Mouse (Mus musculus) v-Abl transformed pro-B cells (cell line): Measurements from ENCODE around the gene Aspg.

Source experiments
- in situ Hi-C, 2 experiments: fragments of 400-800 bp; cut with MboI; formaldehyde crosslinking; loops; one replicate each; pipeline ENCODE4 v1.15.1; 2025; ENCODE audit not compliant: unreplicated experiment in 2 of 2

Aspg gene

DNA sequence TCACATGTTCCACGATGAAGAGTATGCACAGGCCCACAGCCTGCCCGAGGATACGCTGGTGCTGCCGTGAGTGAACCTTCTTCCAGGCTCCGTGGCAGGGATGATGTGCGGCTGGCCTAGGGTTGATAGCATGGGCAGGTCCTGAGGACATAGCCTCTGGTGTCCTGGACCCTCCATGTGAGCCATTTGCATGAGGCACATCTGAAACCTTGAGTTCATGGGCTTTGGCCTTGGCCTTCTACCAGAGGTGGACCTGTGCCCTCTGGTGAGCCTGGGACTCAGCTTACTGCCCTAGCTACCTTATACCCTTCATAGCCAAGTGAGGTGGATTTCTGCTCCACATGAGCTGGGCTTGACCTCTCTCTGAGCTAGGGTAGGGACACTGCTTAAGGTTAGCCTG, 5.8 kb downstream of the Aspg start:
- in situ Hi-C loops, result loop anchor here (10.0 to 25.0 kb wide), 4 partner anchors 363 to 600 kb away; partner anchors contain the start of gene Cep170b (in 1 of the 2)

DNA sequence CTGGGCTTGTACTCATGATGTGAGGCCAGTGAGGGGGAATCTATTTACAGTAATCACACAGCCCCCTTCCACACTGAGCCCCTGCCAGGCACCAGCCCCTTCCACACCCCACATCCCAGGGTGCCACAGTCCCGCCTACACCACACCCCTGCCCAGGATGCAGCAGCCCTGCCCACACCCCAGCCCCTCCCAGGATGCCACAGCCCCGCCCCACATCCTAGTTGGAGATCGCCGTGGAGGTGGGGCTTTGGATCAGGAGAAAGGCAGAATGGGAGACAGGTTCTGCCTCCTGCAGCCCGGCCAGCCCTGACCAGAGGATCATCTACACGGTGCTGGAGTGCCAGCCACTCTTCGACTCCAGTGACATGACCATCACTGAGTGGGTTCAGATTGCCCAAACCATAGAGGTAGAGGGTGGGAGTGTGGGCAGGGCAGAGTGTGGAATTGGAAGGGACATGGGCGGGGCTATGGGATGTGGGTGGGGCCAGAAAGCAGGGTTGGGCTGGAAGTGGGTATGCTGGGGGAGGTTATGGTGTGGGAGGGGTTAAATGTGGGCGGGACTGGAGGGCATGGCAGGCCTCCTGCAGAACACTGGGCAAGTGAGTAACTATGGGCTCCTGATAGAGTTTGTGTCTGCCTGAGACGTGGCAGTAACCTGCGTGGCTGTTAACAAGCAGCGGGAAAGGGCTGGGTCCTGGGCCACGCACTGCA, 6.4 kb downstream of the Aspg start:
- in situ Hi-C loops, result loop anchor here (10.0 to 25.0 kb wide), 4 partner anchors 362 to 599 kb away; partner anchors contain the start of gene Cep170b (in 1 of the 2)

DNA sequence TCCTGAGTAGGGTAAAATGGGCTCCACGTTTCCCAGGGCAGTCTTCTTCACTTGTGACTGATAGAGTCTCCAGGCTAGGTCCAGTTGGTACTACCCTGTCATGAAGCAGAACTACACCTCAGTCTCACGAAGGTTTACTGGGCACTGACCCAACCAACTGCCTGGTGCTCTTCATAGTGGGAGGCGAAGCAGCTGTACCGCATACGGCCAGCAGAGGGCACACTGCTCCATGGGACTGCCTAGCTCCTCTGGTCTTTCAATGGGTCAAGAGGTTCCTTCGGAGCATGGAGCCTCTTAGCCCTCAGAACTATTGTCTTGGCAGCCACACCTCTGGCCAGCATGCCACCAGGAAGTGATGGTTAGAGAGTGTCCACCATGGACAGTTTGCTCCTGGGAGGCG, 7.2 kb downstream of the Aspg start:
- in situ Hi-C loops, result loop anchor here (10.0 to 25.0 kb wide), 4 partner anchors 361 to 599 kb away; partner anchors contain the start of gene Cep170b (in 1 of the 2)

DNA sequence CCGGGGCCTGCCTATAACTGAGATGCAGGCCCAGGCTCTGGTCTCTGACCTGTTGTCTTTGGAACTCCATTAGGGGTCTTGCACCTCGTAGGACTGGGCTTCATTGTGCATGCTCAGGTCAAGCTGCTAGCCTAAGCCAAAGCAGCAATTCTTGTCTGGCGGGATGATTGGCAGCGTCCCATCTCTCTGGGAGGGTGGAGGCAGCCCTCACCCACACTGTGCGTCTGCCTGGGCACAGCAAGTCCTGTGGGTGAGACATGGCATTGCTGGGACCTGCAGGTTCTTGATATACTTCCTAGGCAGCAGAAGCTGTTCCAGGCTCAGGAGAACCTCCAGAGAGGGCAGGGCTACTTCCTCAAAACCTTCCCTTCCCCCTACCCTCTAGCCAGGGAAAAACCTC, 10.5 kb downstream of the Aspg start:
- in situ Hi-C loops, result loop anchor here (5.0 to 25.0 kb wide), 5 partner anchors 358 to 595 kb away; partner anchors contain the start of gene Cep170b (in 1 of the 2)

DNA sequence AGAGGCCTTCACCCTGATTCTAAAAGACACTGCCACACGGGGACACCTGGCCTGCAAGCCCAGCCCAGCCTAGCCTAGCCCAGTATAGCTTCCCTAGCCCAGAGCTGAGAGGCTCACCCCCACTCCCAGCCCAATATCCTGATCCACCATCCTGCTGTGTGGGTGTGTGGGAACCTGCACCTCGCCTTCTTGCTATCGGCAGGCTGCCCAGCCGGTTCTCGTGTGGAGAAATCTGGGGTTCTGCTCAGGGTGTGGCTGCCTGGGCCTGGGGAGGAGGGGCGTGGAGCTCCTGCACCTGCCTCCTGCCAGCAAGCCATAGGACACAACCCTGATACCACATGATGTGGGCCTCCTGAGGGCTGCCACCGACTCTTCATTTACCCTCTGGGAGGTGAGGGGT, 11.2 kb downstream of the Aspg start:
- in situ Hi-C loops, result loop anchor here (5.0 to 25.0 kb wide), 5 partner anchors 357 to 595 kb away; partner anchors contain the start of gene Cep170b (in 1 of the 2)

DNA sequence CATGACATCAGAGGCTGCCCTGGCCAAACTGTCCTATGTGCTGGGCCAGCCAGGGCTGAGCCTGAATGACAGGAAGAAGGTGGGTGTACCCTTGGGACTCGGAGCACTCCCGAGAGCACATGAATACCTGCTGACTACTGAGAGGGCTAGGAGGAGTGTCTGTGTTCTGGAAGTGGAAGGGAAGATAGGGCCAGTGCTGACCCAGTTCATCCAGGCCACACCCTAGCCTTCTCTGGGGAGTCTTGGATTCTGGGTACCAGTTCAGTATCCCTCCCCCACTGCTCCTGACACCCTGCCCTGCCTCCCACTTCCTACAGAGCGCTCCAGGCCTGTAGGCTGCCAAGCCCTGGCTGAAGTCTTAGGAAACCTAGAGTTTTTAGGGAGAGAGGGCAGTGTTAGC, 14.7 kb downstream of the Aspg start:
- in situ Hi-C loops, result loop anchor here in 1 of 2 experiments (25.0 kb wide), 1 partner anchor 591 kb away; the partner anchor contains the start of gene Cep170b

DNA sequence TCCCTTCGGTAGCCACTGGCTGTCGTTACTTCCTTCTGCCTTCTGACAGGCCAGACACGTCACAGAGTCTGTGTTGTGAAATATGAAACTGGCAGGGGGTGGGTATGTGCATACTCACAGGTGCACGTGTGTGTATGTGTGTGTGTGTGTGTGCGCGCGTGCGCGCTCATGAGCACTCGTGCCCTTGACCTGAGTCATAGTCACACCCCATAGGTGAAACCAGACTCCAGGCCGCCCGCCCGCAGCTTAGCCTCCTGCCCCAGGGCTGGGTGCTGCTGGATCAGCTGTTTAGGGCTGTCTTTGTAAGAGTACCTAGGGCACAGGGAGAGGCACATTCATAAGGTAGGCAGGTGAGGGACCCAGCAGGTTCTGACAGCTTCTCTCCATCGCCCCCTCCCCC, 19.4 kb downstream of the Aspg start:
- in situ Hi-C loops, result no loop called here

DNA sequence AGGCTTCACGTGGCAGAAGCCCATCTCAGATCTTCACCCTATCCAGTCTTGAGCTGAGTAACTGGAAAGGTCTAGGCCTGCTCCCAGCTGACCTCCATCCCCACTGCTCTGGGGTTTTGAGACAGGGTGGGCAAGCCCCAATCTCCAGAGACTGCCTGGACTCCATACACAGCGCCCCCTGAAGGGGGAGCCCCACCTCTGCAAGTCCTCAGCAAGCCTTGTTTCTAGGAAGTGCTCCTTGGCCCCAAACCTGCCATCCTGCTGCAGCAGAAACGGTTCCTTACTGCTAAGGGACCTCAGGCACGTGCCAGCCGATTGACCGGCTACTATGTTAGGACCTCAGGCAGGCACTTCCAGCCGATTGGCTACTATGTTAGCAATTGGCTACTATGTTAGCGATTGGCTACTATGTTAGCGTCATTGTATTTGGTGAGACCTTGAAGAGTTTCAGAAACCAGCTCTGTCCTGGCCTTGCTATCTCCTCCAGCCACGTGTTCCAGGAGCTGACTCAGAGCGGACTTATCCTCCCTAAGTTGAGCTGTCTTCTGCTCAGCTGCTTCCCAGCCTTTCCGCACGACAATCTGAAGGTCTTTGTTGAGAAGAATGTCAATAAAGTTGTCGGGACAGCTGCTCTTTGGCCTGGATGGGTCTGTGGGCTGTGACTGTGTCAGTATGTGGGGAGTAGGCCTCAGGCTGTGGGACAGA, 20.6 kb downstream of the Aspg start:
- in situ Hi-C loops, result no loop called here

DNA sequence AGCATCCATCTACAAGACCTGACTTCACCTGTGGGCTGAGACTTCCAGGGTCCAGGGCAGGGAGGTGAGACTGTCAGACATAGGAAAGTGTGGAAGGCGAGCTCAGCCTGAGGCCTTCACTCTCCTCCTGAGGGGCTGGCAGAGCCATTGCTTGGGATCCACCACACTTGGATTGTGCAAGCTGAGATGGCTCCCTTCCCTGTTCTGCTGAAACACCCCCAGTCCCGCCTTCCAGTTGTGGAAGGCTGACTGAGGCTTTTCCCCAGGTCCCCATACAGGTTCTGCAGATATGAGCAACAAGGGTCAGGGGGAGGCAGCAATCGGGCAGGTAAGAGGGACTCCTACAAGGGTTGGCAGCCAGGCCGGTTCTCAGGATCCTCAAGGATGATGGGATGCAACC, 22.0 kb downstream of the Aspg start:
- in situ Hi-C loops, result no loop called here

DNA sequence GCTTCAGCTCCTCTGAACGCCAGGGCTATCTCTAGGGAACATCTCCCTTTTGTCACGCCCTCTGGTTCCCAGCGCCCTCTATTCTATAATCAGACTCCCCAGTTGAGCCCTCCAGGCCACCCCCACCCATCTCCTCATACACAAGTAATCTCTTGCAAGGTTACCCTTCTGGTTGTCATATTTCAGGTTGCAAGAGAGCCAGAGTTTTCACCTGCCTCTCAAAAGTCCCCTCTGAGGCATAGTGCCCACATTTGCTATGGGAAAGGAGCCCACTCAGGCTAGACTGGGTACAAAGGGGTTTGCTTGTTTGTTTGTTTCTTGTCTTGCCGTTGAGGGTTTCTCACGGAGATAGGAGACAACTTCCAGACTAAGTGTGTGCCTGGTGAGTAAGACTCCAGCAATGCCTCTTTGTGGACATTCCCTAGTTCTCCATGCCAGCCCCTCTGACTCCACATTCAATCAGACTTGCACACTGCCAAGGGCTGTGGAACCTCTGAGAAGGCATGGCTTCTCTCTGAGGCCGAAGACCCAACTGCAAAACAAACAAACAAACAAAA, 22.9 kb downstream of the Aspg start:
- in situ Hi-C loops, result no loop called here

DNA sequence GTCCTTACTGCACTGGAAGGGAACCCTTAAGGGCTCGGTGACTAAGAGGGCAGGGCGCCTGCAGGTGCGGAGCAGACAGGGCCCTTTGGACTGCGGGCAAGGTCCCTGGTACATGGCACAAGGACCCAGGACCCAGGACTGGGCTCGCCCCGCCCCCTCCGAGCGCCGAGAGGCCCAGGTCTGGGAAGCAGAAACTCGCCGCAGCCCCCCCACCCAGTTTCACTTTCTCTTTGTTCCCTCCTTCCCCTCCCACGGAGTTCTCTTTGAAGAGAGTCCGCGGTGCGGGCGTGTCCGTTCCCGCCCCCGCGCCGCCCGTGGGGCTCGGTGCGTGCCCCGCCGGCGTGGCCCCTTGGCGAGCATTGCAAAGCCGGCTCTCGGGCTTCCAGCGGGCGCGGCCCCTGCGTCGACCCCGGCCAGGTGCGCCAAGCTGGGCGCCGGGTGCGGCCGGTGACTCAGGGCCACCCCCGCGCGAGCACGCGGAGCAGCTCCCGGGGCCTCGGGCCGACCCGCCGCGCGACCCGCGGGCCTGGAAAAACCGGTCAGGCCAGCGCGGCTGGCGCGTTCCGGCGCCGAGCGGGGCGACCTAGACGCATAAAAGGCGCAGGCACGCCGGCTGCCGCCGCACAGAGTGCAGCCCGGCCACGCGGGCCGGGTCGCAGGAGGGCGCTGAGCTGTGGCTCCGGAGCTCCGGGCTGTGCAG, 23.8 kb downstream of the Aspg start:
- in situ Hi-C loops, result no loop called here

DNA sequence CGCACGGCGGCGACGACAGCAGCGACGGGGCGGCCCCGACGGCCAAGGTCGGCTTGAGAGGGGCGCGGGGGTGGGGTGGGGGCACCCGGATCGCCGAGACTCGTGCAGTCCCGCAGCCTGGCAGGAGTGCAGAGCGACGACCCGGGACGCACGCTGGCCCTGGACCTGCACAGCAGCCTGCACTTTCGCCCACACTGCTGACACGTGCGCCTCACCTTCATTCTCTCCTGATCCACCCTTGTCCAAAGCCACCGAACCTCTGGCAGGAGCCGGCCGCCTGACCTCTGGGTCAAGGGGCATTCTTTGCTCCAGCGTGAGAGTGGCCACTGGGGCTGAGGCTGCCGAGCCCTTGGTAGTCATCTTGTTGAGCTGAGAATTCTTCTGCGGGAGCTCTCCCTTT, 24.5 kb downstream of the Aspg start:
- in situ Hi-C loops, result no loop called here

DNA sequence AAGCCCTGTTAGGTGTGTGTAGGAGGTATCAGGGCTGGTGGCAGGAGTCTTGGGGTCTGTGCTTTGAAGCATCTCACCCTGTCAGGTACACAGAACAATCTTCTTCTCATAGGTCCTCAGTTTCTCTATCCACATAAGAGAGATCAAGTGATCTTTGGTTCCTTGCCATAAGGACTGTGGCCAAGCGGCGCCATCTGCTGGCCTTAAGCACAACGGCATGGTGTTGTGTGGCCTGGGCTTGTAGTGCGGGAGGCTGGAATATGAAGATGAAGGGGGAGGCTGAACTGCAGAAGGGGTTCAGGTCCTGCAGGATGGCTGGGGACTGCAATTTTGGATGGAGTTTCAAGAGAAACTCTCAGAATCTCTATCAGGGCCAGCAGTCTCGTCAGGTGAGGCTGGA, 33.8 kb downstream of the Aspg start:
- in situ Hi-C loops, result loop anchor here in 1 of 2 experiments (10.0 kb wide), 1 partner anchor 565 kb away; no protein-coding TSS in a partner anchor

DNA sequence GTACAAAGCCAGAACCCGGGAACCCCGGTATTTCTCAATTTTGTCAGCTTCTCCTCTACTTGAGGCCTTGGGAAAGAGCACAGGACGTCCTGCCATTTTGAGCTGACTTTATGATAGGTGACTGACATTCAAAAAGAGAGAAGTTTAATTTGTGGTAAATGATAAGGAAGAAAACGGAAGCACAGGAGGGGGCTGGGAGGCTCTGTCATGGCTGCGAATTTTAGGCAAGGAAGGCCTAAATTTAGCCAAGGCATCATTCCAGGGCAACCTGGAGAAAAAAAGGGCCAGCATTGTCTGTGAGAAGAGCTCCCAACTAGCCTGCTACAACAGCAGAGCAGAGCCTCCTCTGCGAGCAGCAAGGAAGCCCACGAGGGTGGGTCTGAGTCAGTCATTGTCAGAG, 34.3 kb downstream of the Aspg start:
- in situ Hi-C loops, result loop anchor here in 1 of 2 experiments (10.0 kb wide), 1 partner anchor 564 kb away; no protein-coding TSS in a partner anchor

DNA sequence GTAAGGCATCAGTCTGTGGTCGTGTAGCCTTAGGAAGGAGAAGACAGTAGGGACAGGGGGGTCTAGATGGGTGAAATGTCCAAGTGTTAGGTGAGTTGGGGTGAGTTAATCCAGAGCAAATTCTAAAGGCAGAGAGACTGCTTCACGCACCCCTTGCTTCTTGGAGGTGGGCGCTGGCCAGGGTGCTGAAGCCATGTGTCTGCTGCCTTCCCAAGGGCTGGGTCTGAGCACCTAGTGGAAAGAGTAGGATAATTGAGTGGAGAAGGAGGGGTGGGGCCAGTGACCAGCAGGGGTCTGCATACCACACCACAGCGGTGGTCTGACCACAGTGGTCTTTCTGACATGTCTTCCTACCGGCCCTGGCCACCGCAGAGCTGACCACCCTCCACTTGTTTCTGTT, 34.8 kb downstream of the Aspg start:
- in situ Hi-C loops, result loop anchor here in 1 of 2 experiments (10.0 kb wide), 1 partner anchor 564 kb away; no protein-coding TSS in a partner anchor

DNA sequence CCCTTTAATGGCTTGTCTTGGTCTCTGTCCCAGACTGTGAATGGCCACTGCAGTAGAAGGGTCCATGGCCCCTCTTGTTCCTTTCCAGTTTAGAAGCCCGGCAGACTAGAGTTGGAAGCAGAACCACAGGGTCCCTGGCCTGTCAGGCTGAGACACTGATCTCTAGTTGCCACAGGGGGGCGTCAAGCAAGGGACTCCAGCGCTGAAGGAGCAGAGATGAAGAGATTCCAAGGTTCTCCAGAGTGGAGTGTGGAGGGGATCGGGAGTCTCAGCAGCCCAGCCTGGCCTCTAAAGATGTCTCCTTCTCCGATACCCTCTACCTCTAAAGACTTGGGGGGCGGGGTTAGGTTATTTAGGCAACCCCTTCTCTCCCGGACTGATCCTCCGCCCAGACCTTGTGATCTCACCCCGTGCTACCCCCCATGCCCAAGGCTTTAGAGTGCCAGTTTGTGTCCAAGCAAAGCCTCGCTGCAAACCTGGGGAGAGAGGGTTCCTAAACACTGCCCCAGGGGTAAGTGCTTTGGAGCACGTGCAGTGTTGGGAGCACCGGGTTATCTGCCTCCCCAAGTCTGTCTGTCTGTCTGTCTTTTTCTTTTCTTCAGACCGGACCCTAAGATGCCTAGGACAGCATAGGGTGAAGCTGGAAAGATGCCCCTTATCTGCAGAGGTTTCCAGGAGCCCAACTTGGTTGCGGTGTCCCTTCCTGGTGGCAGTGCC, 36.8 kb downstream of the Aspg start:
- in situ Hi-C loops, result loop anchor here in 1 of 2 experiments (10.0 kb wide), 1 partner anchor 562 kb away; no protein-coding TSS in a partner anchor

DNA sequence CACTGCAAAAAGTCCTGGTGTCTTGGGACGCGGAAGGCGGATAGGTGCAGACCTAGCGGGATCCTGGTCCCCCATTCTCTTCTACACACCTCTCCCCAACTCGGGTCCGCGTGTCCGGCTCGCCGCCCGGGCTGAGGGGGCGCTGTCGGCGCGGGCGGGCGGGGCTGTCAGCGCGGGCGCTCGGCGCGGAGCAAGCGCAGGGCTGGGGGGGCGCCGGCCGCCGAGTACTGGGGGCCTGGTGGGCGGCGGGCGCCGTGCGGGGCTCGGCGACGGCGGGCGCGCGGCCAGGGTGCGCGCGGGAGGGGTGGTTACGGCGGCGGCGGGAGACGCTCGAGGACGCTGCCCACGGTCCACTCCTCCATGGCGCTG, 37.3 kb downstream of the Aspg start:
- in situ Hi-C loops, result loop anchor here in 1 of 2 experiments (10.0 kb wide), 1 partner anchor 561 kb away; no protein-coding TSS in a partner anchor

DNA sequence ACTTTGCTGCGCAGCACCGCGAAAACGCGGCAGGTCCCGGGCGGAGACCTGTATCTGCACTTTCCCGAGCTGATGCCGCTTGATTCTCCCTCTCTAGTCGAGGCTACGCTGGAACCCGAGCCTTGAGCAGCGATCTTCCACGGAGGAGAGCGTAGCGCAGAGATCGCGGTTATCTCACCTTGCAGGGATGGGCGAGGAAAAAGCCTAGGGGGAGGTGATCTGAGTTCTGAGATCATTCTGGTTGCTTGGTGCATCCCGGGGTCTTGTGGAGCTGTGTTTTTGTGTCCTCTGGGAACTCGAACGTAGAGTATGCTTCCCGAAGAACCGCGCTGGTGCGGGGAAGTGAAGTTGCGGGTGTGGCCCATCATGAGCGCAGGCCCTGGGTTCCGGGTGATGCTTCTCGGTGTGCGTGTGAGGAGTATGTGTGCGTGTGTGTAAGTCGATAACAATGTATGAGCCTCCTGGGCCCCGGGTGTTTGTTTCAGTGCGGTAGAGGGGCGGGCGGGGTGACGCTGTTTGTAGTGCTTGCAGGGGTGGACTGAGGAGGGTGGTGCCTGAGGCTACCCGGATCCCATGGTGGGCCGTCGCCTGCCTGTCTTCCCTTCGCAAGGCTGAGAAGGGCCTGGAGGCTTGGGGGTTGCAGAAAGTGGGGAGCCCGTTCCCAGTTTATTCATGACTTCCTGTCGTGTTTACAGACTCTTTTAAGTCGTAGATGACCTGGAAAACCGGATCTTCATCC, 38.1 kb downstream of the Aspg start:
- in situ Hi-C loops, result loop anchor here in 1 of 2 experiments (5.0 to 10.0 kb wide), 2 partner anchors 398 to 560 kb away; no protein-coding TSS in a partner anchor
